Mouse (Mus musculus) gastrocnemius, adult 2 months (tissue): ENCODE measurements around the gene Nhlh1. TPM values are rescaled to one million over a fixed set of nuclear protein-coding genes. Genes with fewer than 3 reads are reported as not detected.
A peak's percentile ranks its signal among the peaks of the same experiment; 100 is the strongest.

ENCODE experiments used
- DNase-seq: peaks from one replicate; pipeline ENCODE4 v3.0.0; 2022
- H3K27ac ChIP-seq: fragments of 200-600 bp; 2 replicates; pipeline ENCODE4 v1.8.1; 2022; ENCODE audit warnings: mild to moderate bottlenecking
- H3K4me3 ChIP-seq: fragments of 200-600 bp; 2 replicates; pipeline ENCODE4 v1.8.1; 2022; ENCODE audit warnings: mild to moderate bottlenecking, moderate library complexity
- CTCF ChIP-seq: fragments of 200-600 bp; IDR thresholded peaks from 2 replicates; pipeline ENCODE4 v1.8.1; 2022; ENCODE audit warnings: antibody characterized with exemption, mild to moderate bottlenecking, moderate library complexity
- intact Hi-C: fragments of 180-260 bp; cut with DNase I; formaldehyde crosslinking; loops from one replicate; pipeline ENCODE4 v1.15.1; 2025
- total RNA-seq, 2 experiments: library from RNA; stranded (reverse); gene quantifications; 2 replicates each; pipeline ENCODE4 v1.2.3; 2021

Gene Nhlh1
- total RNA-seq, 2 experiments from 2014 or later, result not detected

- no peak overlapping the region for H3K27ac ChIP-seq
- no peak for TF ChIP-seq CTCF
- no peak for DNase-seq
- intact Hi-C loops, result no loop called here
- H3K4me3 ChIP-seq, result no peak overlapping the region
Measured at GRCm38 (mm10) chr1:172018336-172019311, 38.7 kb downstream of the Nhlh1 start.

- intact Hi-C loops, result no loop called here
- no peak for TF ChIP-seq CTCF
- Histone ChIP-seq H3K4me3 (no peak overlapping the region), H3K27ac (no peak overlapping the region)
- no peak for DNase-seq
Measured at GRCm38 (mm10) chr1:172017517-172018070, 39.8 kb downstream of the Nhlh1 start.

GRCm38 (mm10) chr1:172016660-172017516 lies 40.5 kb downstream of the Nhlh1 start:
- H3K4me3 ChIP-seq, result no peak overlapping the region
- no peak overlapping the region for H3K27ac ChIP-seq
- no peak for DNase-seq
- no peak for TF ChIP-seq CTCF
- intact Hi-C loops, result no loop called here

- no peak for DNase-seq
- no peak overlapping the region for H3K4me3 ChIP-seq
- intact Hi-C loops, result no loop called here
- no peak overlapping the region for H3K27ac ChIP-seq
- no peak for TF ChIP-seq CTCF
Measured at GRCm38 (mm10) chr1:172016031-172016430, 41.3 kb downstream of the Nhlh1 start.

GRCm38 (mm10) chr1:172015312-172015939 lies 41.9 kb downstream of the Nhlh1 start:
- TF ChIP-seq CTCF, result no peak
- H3K27ac ChIP-seq, result no peak overlapping the region
- H3K4me3 ChIP-seq, result no peak overlapping the region
- intact Hi-C loops, result no loop called here
- no peak for DNase-seq

GRCm38 (mm10) chr1:172014771-172015170 lies 42.6 kb downstream of the Nhlh1 start:
- TF ChIP-seq CTCF, result no peak
- no peak overlapping the region for H3K27ac ChIP-seq
- intact Hi-C loops, result no loop called here
- no peak overlapping the region for H3K4me3 ChIP-seq
- no peak for DNase-seq

- TF ChIP-seq CTCF, result peak; percentile 76
- peak; percentile 66 for DNase-seq
Measured at GRCm38 (mm10) chr1:172012030-172012429, 45.3 kb downstream of the Nhlh1 start.

GRCm38 (mm10) chr1:172010042-172010824 lies 47.1 kb downstream of the Nhlh1 start:
- no peak overlapping the region for H3K4me3 ChIP-seq
- intact Hi-C loops, result no loop called here

More at GRCm38 (mm10) chr1:172012030-172012429, 45.3 kb downstream of the Nhlh1 start:
- intact Hi-C loops, result no loop called here
- Histone ChIP-seq H3K27ac (peak overlapping the region; percentile 1; the same call in 1 of the 2 replicates), H3K4me3 (no peak overlapping the region; the same call in 1 of the 2 replicates)

GRCm38 (mm10) chr1:172009406-172009805 lies 48.0 kb downstream of the Nhlh1 start:
- intact Hi-C loops, result no loop called here
- DNase-seq, result no peak
- Histone ChIP-seq H3K27ac (no peak overlapping the region), H3K4me3 (no peak overlapping the region)
- no peak for TF ChIP-seq CTCF

More at GRCm38 (mm10) chr1:172010042-172010824, 47.1 kb downstream of the Nhlh1 start:
- no peak for DNase-seq
- H3K27ac ChIP-seq, result no peak overlapping the region
- no peak for TF ChIP-seq CTCF

- Histone ChIP-seq H3K27ac (no peak overlapping the region), H3K4me3 (no peak overlapping the region)
- intact Hi-C loops, result no loop called here
- TF ChIP-seq CTCF, result no peak
- no peak for DNase-seq
Measured at GRCm38 (mm10) chr1:172008351-172008750, 49.0 kb downstream of the Nhlh1 start.

GRCm38 (mm10) chr1:172007761-172008160 lies 49.6 kb downstream of the Nhlh1 start:
- H3K4me3 ChIP-seq, result no peak overlapping the region
- intact Hi-C loops, result no loop called here
- no peak for DNase-seq
- TF ChIP-seq CTCF, result no peak
- no peak overlapping the region for H3K27ac ChIP-seq

Other genes with a start within 250 kb of the Nhlh1 start
- under 1 TPM; 0.28 to 0.70 TPM for gene Cd84, start 217.9 kb downstream of the Nhlh1 start, total RNA-seq
- gene Gm10521, start 161.9 kb downstream of the Nhlh1 start, total RNA-seq, result not detected
- not detected for gene Slamf6, start 140.1 kb downstream of the Nhlh1 start, total RNA-seq
- under 1 TPM; 0.47 to 0.54 TPM for gene Vangl2, start 29.1 kb downstream of the Nhlh1 start, total RNA-seq
- 10 to 100 TPM; 88.3 to 90.9 TPM for gene Copa, start 25.0 kb upstream of the Nhlh1 start, total RNA-seq
- 10 to 100 TPM; 27.1 to 31.9 TPM for gene Ncstn, start 25.2 kb upstream of the Nhlh1 start, total RNA-seq
- 10 to 100 TPM; 62.9 to 80.8 TPM for gene Pex19, start 69.2 kb upstream of the Nhlh1 start, total RNA-seq
- 100 to 1,000 TPM; 158 to 193 TPM for gene Dcaf8, start 90.5 kb upstream of the Nhlh1 start, total RNA-seq
- gene Pea15a, start 149.2 kb upstream of the Nhlh1 start, total RNA-seq, result 10 to 100 TPM; 19.5 to 35.2 TPM
- gene Casq1, start 162.3 kb upstream of the Nhlh1 start, total RNA-seq, result 1,000 to 10,000 TPM; 2,819 to 3,581 TPM
- gene Atp1a4, start 200.8 kb upstream of the Nhlh1 start, total RNA-seq, result under 1 TPM; 0.20 to 0.43 TPM
- 1 to 10 TPM; 7.4 to 8.3 TPM for gene Igsf8, start 204.1 kb upstream of the Nhlh1 start, total RNA-seq
- gene Atp1a2, start 240.5 kb upstream of the Nhlh1 start, total RNA-seq, result 1,000 to 10,000 TPM in 1 of 2 experiments, 100 to 1,000 TPM in 1; 838 to 1,060 TPM